Mouse (Mus musculus): ENCODE data around the gene Sap30l. TPM values are rescaled to one million over a fixed set of nuclear protein-coding genes. Genes with fewer than 3 reads are reported as not detected.

Sap30l gene
- total and polyA plus RNA-seq, 3 experiments, result 17.1 to 23.1 (median 20.8) TPM

- Histone ChIP-seq H3K9ac (ENCODE audit: insufficient read depth, low read depth) (no peak overlapping the region), H3K27me3 (replicated peaks) (no peaks in the 10 kb centered on the region), H3K4me1 (ENCODE audit: control insufficient read depth in 1 of 2, insufficient read depth in 2 of 2) (peaks cover 0 to 3% of the 10 kb centered on the region in 2 experiments; a peak in 1 of 4 replicates), H3K9me3 (replicated peaks; ENCODE audit: low read length) (no peaks in the 10 kb centered on the region), H3K36me3 (replicated peaks in 1 of 2; ENCODE audit: control insufficient read depth in 1 of 2, insufficient read depth in 1 of 2, low read length in 1 of 2) (no peaks in the 10 kb centered on the region), H3K79me2 (replicated peaks; ENCODE audit: control insufficient read depth, extremely low read depth, insufficient read depth, poor library complexity, severe bottlenecking) (no peaks in the 10 kb centered on the region), H3K4me2 (ENCODE audit: insufficient read depth, low read depth, poor library complexity, severe bottlenecking) (no peak overlapping the region), H3K27ac (ENCODE audit: insufficient read depth, low read depth) (no peak overlapping the region), H3K4me3 (replicated peaks in 1 of 3; ENCODE audit: low read depth in 2 of 3, low read length in 2 of 3, poor library complexity in 1 of 3) (no peak overlapping the region)
- dilution Hi-C loops (cut with MboI; ENCODE audit: extremely low pct_ligation_motif_present, extremely low pct_unique_long_range_greater_than_20kb, low sequenced_read_pairs) (no loop called here), in situ Hi-C loops (cut with MboI; ENCODE audit: low pct_ligation_motif_present, low pct_unique_long_range_greater_than_20kb, low sequenced_read_pairs) (no loop called here)
- TF ChIP-seq CTCF (conservative IDR thresholded peaks at IDR 0.05 in 1 of 2, IDR thresholded peaks at IDR 0.05 in 1 of 2; ENCODE audit: low read depth in 2 of 2, low read length in 2 of 2) (peak in 1 of 2 experiments; percentile 43; a peak in 2 of 4 replicates), RAD21 (IDR thresholded peaks at IDR 0.05; ENCODE audit: low read depth, low read length) (peak; percentile 11), SMC3 (IDR thresholded peaks at IDR 0.05; ENCODE audit: low read depth, low read length) (0 out of 2 replicates have a peak, but pooled peaks have one; percentile 4), JUN (IDR thresholded peaks at IDR 0.05; ENCODE audit: insufficient read depth, low read depth, low read length) (no peak), MAZ (IDR thresholded peaks at IDR 0.05; ENCODE audit: low read depth, low read length) (no peak), ETS1 (conservative IDR thresholded peaks at IDR 0.05; ENCODE audit: low read depth, low read length) (no peak), MYC (IDR thresholded peaks at IDR 0.05; ENCODE audit: low read depth, low read length) (no peak)
- no peak for DNase-seq (ENCODE audit: extremely low read depth)
Measured at GRCm38 (mm10) chr11:57818189-57818588, 16.8 kb downstream of the Sap30l start.

GRCm38 (mm10) chr11:57819999-57820581 lies 18.7 kb downstream of the Sap30l start:
- H3K27ac ChIP-seq (ENCODE audit: insufficient read depth, low read depth), result no peak overlapping the region
- peak; percentile 72 for DNase-seq (ENCODE audit: extremely low read depth)
- no peak overlapping the region for H3K9ac ChIP-seq (ENCODE audit: insufficient read depth, low read depth)
- dilution Hi-C loops (cut with MboI; ENCODE audit: extremely low pct_ligation_motif_present, extremely low pct_unique_long_range_greater_than_20kb, low sequenced_read_pairs) (no loop called here), in situ Hi-C loops (cut with MboI; ENCODE audit: low pct_ligation_motif_present, low pct_unique_long_range_greater_than_20kb, low sequenced_read_pairs) (loop anchor here (5.0 kb wide), 1 partner anchor 112 kb away; no protein-coding TSS in a partner anchor)
- peaks cover 10% of the 10 kb centered on the region for H3K27me3 ChIP-seq (replicated peaks)
- H3K79me2 ChIP-seq (replicated peaks; ENCODE audit: control insufficient read depth, extremely low read depth, insufficient read depth, poor library complexity, severe bottlenecking), result no peaks in the 10 kb centered on the region
- H3K4me3 ChIP-seq (replicated peaks in 1 of 3; ENCODE audit: low read depth in 2 of 3, low read length in 2 of 3, poor library complexity in 1 of 3), result no peak overlapping the region
- H3K9me3 ChIP-seq (replicated peaks; ENCODE audit: low read length), result no peaks in the 10 kb centered on the region
- H3K4me2 ChIP-seq (ENCODE audit: insufficient read depth, low read depth, poor library complexity, severe bottlenecking), result no peak overlapping the region
- H3K4me1 ChIP-seq (ENCODE audit: control insufficient read depth in 1 of 2, insufficient read depth in 2 of 2), result peaks cover 0 to 3% of the 10 kb centered on the region in 2 experiments; a peak in 1 of 4 replicates
- H3K36me3 ChIP-seq (replicated peaks in 1 of 2; ENCODE audit: control insufficient read depth in 1 of 2, insufficient read depth in 1 of 2, low read length in 1 of 2), result no peaks in the 10 kb centered on the region
- no peak for TF ChIP-seq ELF1 (IDR thresholded peaks at IDR 0.05; ENCODE audit: low read depth, low read length)
- no peak for TF ChIP-seq USF2 (conservative IDR thresholded peaks at IDR 0.05; ENCODE audit: low read depth, low read length)
- 0 out of 2 replicates have a peak, but pooled peaks have one; percentile 37 for TF ChIP-seq MAZ (IDR thresholded peaks at IDR 0.05; ENCODE audit: low read depth, low read length)
- TF ChIP-seq ZC3H11A (IDR thresholded peaks at IDR 0.05; ENCODE audit: low read depth, low read length), result peak; percentile 55; the same call in 1 of the 2 replicates
- TF ChIP-seq MAX (IDR thresholded peaks at IDR 0.05; ENCODE audit: low read length), result 0 out of 2 replicates have a peak, but pooled peaks have one; percentile 10
- TF ChIP-seq CHD2 (IDR thresholded peaks at IDR 0.05; ENCODE audit: low read length), result no peak
- TF ChIP-seq EP300 (IDR thresholded peaks at IDR 0.05; ENCODE audit: low read length), result no peak
- no peak for TF ChIP-seq KAT2A (IDR thresholded peaks at IDR 0.05; ENCODE audit: insufficient replicate concordance, low read length)
- TF ChIP-seq NELFE (IDR thresholded peaks at IDR 0.05; ENCODE audit: low read depth, low read length), result peak; percentile 31; the same call in 1 of the 2 replicates
- TF ChIP-seq POLR2A (IDR thresholded peaks at IDR 0.05; ENCODE audit: low read depth, low read length), result no peak
- TF ChIP-seq MEF2A (IDR thresholded peaks at IDR 0.05; ENCODE audit: borderline replicate concordance, low read depth, low read length), result peak; percentile 24; the same call in 1 of the 2 replicates
- no peak for TF ChIP-seq CHD1 (IDR thresholded peaks at IDR 0.05; ENCODE audit: low read depth, low read length)
- TF ChIP-seq TBP (conservative IDR thresholded peaks at IDR 0.05; ENCODE audit: low read depth, low read length), result no peak
- no peak for TF ChIP-seq IRF4 (IDR thresholded peaks at IDR 0.05; ENCODE audit: low read depth, low read length)
- TF ChIP-seq SMC3 (IDR thresholded peaks at IDR 0.05; ENCODE audit: low read depth, low read length), result peak; percentile 95
- TF ChIP-seq ZKSCAN1 (IDR thresholded peaks at IDR 0.05; ENCODE audit: borderline replicate concordance, low read depth, low read length), result no peak
- peak; percentile 89 to 96 for TF ChIP-seq CTCF (conservative IDR thresholded peaks at IDR 0.05 in 1 of 2, IDR thresholded peaks at IDR 0.05 in 1 of 2; ENCODE audit: low read depth in 2 of 2, low read length in 2 of 2)
- TF ChIP-seq USF1 (IDR thresholded peaks at IDR 0.05; ENCODE audit: low read depth, low read length), result no peak
- no peak for TF ChIP-seq MXI1 (IDR thresholded peaks at IDR 0.05; ENCODE audit: low read depth, low read length)
- peak; percentile 59 for TF ChIP-seq BHLHE40 (IDR thresholded peaks at IDR 0.05; ENCODE audit: low read depth, low read length)
- peak; percentile 85 for TF ChIP-seq RAD21 (IDR thresholded peaks at IDR 0.05; ENCODE audit: low read depth, low read length)
- TF ChIP-seq POLR2AphosphoS2 (IDR thresholded peaks at IDR 0.05; ENCODE audit: low read depth, low read length), result no peak
- TF ChIP-seq GABPA (IDR thresholded peaks at IDR 0.05; ENCODE audit: insufficient replicate concordance, low read depth, low read length), result no peak
- peak; percentile 42 for TF ChIP-seq ZNF384 (IDR thresholded peaks at IDR 0.05; ENCODE audit: low read depth, low read length)
- no peak for TF ChIP-seq ETS1 (conservative IDR thresholded peaks at IDR 0.05; ENCODE audit: low read depth, low read length)
- TF ChIP-seq E2F4 (IDR thresholded peaks at IDR 0.05; ENCODE audit: insufficient replicate concordance, low read depth, low read length), result no peak
- TF ChIP-seq ZMIZ1 (IDR thresholded peaks at IDR 0.05; ENCODE audit: low read depth, low read length), result no peak
- TF ChIP-seq MAFK (IDR thresholded peaks at IDR 0.05; ENCODE audit: insufficient replicate concordance, low read length), result no peak
- TF ChIP-seq RCOR1 (conservative IDR thresholded peaks at IDR 0.05; ENCODE audit: low read depth, low read length), result no peak

Data from CH12.LX (cell line).